Mouse (Mus musculus) midbrain, embryonic 10.5 days (tissue): ENCODE measurements around the gene Sec14l1. TPM values are rescaled to one million over a fixed set of nuclear protein-coding genes. Genes with fewer than 3 reads are reported as not detected.

Experiments
- DNase-seq: peaks from one replicate; pipeline ENCODE4 v3.0.0-alpha.2; 2017; ENCODE audit warnings: low spot score
- H3K27ac ChIP-seq: fragments of 300-500 bp; sonication (generic); replicated peaks from 2 replicates; pipeline ENCODE4 v1.5.1; 2016; ENCODE audit warnings: mild to moderate bottlenecking
- H3K27me3 ChIP-seq: fragments of 300-500 bp; sonication (generic); 2 replicates; pipeline ENCODE4 v1.6.1; 2016; ENCODE audit warnings: low read depth, mild to moderate bottlenecking; ENCODE audit not compliant: poor library complexity, severe bottlenecking
- H3K36me3 ChIP-seq: fragments of 300-500 bp; sonication (generic); 2 replicates; pipeline ENCODE4 v1.6.1; 2016; ENCODE audit warnings: mild to moderate bottlenecking, moderate library complexity
- H3K4me1 ChIP-seq: fragments of 300-500 bp; sonication (generic); 2 replicates; pipeline ENCODE4 v1.6.1; 2016
- H3K4me3 ChIP-seq: fragments of 300-500 bp; sonication (generic); 2 replicates; pipeline ENCODE4 v1.5.1; 2016; ENCODE audit warnings: mild to moderate bottlenecking, moderate library complexity
- H3K9me3 ChIP-seq: fragments of 300-500 bp; sonication (generic); replicated peaks from 2 replicates; pipeline ENCODE4 v1.6.1; 2016; ENCODE audit warnings: mild to moderate bottlenecking
- WGBS: fragments of 180-500 bp; shearing (Covaris S2); methylation state at CpG from one replicate; pipeline ENCODE4 v1.1.7; 2016; 5-methylcytosine and 5-hydroxymethylcytosine counted together
- polyA plus RNA-seq: library from polyadenylated mRNA; unstranded; fragments of >200 nt; fragmentation: Nextera tagmentation; extraction: Ambion mirVana; gene quantifications from 2 replicates; pipeline ENCODE4 v1.2.1, GENCODE M21; 2016

The Sec14l1 gene
- polyA plus RNA-seq, 1 experiment from 2014 or later: 49.9 TPM

DNA sequence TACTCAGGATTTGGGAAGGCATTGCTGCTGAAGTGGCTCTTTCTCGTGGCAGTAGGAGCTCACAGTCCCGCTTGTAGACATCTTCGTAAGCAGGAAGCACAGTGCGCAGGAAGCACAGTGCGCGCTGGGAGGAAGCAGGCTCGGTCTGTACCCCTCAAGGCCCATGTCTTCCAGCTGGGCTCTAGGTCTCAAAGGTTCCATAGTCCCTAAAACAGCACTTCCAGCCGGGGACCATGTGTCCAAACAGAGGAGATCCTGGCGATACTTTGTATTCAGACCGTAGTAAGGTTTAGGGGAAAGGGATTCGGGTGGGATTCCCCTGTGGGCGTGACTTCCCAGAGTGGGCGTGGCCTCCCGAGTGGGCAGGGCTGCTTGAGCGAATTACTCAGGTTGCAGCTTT, 60.0 kb downstream of the Sec14l1 start:
- Histone ChIP-seq H3K27me3 (peaks cover 4% of the 10 kb centered on the region; the same call in 1 of the 2 replicates), H3K36me3 (no peaks in the 10 kb centered on the region), H3K4me3 (peak overlapping the region; percentile 45), H3K27ac (peak overlapping the region; percentile 38; the same call in 1 of the 2 replicates), H3K4me1 (peaks cover 21% of the 10 kb centered on the region), H3K9me3 (peaks cover 2% of the 10 kb centered on the region)
- no peak for DNase-seq
- 45% methylated on average over 15 of the region's 15 CpGs for WGBS

DNA sequence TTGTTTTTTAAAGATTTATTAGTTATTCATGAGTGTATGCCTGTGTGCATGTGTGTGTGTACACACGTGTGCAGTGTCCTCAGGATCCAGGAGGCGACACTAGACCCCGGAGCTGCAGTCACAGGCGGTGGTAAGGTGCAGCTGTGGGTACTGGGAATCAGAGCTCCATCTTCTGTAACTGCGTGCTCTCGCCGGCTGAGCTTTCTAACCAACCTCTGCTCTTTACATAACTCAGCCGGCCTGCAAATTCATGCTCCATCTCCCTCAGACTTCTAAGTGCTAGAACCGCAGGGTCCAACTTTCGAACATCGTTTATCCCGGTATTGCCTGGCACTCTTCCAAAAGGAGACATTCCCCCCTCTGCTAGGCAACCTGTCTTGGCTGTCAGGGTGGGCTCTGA, 60.5 kb downstream of the Sec14l1 start:
- WGBS: 91% methylated on average over 12 of the region's 12 CpGs
- Histone ChIP-seq H3K36me3 (no peaks in the 10 kb centered on the region), H3K27me3 (peaks cover 4% of the 10 kb centered on the region; the same call in 1 of the 2 replicates), H3K4me3 (no peak overlapping the region), H3K27ac (no peak overlapping the region), H3K4me1 (peaks cover 21% of the 10 kb centered on the region), H3K9me3 (peaks cover 7% of the 10 kb centered on the region)
- no peak for DNase-seq

DNA sequence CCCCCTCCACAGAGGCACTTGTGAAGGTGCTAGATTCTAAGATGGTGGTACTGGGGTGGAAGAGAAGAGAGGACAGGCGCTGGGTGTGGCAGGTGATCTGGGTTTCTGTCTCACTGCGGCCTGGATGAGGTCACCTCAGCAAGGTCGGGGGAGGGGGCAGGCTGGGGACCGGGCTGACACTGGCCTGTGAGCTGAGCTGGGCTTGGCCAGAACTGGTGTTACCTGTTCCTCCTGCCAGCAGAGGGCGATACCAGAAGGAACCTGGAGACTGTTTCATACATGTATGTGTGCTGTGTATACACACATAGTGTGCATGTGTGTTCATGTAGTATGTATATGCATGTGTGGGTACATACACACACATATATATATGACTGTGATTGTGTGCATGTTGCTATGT, 61.3 kb downstream of the Sec14l1 start:
- Histone ChIP-seq H3K4me1 (peaks cover 21% of the 10 kb centered on the region), H3K4me3 (no peak overlapping the region), H3K36me3 (no peaks in the 10 kb centered on the region), H3K27me3 (peaks cover 4% of the 10 kb centered on the region; the same call in 1 of the 2 replicates), H3K9me3 (peaks cover 15% of the 10 kb centered on the region), H3K27ac (peak overlapping the region; percentile 6; the same call in 1 of the 2 replicates)
- DNase-seq: peak; percentile 51
- 42% methylated on average over 5 of the region's 5 CpGs for WGBS

DNA sequence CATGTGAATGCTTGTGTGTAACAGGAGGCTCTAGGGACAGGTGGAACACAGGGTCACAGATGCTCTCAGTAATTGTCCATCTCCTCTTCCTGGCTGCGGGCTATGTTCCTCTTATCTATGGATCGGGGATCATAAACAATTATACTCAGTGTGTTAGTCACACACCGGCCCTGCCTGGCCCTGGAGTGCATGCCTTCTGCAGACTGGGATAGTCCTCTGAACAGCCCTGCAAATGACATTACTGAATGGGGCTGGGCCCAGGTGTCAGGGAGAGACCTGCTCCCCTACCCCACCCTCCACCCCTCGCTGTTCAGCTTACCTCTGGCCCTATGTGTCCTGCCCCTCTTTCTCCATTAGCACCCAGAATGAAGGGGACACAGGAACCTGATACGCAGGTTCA, 61.9 kb downstream of the Sec14l1 start:
- H3K27me3 ChIP-seq: peaks cover 4% of the 10 kb centered on the region; the same call in 1 of the 2 replicates
- no peak overlapping the region for H3K4me3 ChIP-seq
- WGBS: 82% methylated on average over 5 of the region's 5 CpGs
- H3K9me3 ChIP-seq: peaks cover 21% of the 10 kb centered on the region
- peaks cover 21% of the 10 kb centered on the region for H3K4me1 ChIP-seq
- peak overlapping the region; percentile 61 for H3K27ac ChIP-seq
- no peaks in the 10 kb centered on the region for H3K36me3 ChIP-seq
- DNase-seq: no peak

DNA sequence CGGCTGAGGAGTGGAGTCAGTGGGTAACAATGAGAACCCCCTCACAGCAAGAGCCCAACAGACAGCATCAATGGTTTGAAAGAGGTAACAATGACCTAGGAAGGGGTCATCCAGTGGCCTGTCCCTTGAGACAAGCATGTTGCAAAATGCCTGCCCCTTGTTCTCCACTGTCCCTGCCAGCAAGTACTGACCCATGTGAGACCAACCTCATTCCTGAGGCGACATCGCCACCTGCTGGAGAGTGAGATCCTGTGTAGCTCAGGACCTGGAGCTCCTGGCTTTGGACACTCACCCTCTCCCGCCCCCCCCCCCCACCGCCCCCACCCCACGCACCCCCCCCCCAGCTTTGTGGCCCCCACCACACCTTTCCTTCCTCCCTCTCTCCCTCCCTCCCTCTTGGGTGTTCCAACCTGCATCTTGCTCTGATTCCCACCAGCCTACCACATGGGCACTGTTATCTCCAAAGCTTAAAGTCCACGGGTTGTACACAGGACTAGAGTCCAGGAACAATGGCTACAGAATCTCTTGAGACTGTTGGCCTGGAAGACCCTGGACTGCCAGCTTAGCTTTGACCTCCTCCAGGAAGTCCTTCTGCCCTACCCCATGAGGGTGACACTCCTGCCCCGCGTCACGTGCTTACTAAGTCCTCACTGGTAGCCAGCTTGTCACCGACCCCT, 62.5 kb downstream of the Sec14l1 start:
- H3K27ac ChIP-seq: peak overlapping the region; percentile 61
- peaks cover 26% of the 10 kb centered on the region for H3K9me3 ChIP-seq
- 60% methylated on average over 9 of the region's 11 CpGs for WGBS

DNA sequence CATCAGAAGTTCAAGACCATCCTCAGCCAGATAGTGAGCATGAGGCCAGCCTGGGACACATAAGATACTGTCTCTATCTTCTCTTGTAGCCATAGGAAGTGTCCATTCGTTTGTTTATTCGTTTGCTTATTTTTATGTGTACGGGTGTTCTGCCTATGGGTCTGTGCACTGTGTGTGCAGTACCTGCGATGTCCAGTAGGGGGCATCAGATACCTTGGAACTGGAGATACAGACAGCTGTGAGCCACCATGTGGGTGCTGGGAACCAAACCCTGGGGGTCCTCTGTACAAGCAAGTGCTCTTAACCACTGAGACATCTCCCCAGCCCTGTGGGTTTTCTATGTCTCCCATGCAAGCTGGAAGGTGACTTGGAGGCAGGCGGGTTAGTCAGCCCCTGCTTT, 64.9 kb downstream of the Sec14l1 start:
- no peak overlapping the region for H3K27ac ChIP-seq
- peaks cover 12% of the 10 kb centered on the region for H3K4me1 ChIP-seq
- no peak for DNase-seq
- H3K4me3 ChIP-seq: no peak overlapping the region
- WGBS: 86% methylated on average over 5 of the region's 5 CpGs
- no peaks in the 10 kb centered on the region for H3K36me3 ChIP-seq
- H3K9me3 ChIP-seq: peaks cover 30% of the 10 kb centered on the region
- H3K27me3 ChIP-seq: peaks cover 4% of the 10 kb centered on the region; the same call in 1 of the 2 replicates

More for the DNA sequence above, 62.5 kb downstream of the Sec14l1 start:
- Histone ChIP-seq H3K4me1 (peaks cover 21% of the 10 kb centered on the region), H3K4me3 (no peak overlapping the region), H3K36me3 (no peaks in the 10 kb centered on the region), H3K27me3 (peaks cover 4% of the 10 kb centered on the region; the same call in 1 of the 2 replicates)
- peak; percentile 88 for DNase-seq

DNA sequence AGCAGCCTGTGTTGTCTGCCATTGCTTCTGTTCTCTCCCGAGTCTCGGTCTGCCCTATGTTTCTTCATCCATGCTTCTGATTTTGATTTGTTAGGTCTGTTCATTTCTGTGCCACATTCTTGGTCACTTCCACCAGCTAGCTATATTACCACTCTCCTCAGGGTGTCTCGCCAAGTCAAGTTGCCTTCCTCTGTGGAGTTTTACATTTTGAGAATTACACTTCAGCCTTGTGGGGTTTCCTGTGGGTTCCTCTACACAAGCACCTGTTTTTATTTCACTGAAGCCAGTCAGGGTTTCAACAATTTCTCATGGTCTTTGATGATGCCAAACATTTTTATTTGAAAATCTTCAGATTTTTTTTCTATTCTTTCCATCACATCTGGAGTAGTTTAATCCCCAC, 67.8 kb downstream of the Sec14l1 start:
- Histone ChIP-seq H3K36me3 (no peaks in the 10 kb centered on the region), H3K4me1 (0 out of 2 replicates have a peak, but pooled peaks cover 4% of the 10 kb centered on the region), H3K9me3 (peaks cover 30% of the 10 kb centered on the region), H3K4me3 (no peak overlapping the region), H3K27me3 (peaks cover 4% of the 10 kb centered on the region; the same call in 1 of the 2 replicates), H3K27ac (no peak overlapping the region)
- DNase-seq: no peak
- 90% methylated on average over 3 of the region's 3 CpGs for WGBS

DNA sequence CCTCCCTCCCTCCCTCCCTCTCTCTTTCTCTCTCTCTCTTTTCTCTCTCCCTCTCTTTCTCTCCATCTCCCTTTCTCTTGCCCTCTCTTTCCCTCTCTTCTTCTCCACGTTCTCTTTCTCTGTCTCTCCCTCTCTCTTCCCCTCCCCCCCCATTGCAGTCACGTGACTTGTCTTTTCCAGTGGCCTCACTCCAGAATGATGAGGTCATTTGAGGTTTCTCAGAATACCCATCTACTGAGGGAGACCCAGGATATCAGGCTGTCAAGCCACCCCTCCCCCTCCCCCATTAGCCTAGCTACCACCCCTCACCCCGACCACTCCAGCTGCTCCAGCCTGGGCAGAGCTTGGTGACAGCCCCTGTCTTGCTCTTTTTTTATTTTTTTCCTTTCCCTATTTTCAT, 68.3 kb downstream of the Sec14l1 start:
- DNase-seq: no peak
- H3K9me3 ChIP-seq: peaks cover 30% of the 10 kb centered on the region
- WGBS: 92% methylated on average over 2 of the region's 3 CpGs

DNA sequence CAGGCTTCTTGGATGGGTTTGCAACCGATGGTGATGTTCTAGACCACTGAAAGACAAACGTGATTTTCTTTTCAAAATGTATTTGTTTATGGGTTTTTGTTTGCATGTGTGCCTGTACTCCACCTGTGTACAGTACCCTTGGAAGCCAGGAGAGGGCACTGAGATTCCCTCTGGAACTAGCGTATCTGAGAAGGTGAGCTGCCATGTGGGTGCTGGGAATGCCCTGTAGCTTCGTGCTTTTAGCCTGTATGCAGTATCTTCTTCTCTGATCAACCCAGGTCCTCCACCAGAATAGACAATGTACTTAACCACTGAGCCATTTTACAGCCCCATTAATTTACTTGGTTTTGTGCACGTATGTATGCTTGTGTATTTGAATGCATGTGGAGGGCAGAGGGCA, 68.9 kb downstream of the Sec14l1 start:
- Histone ChIP-seq H3K4me3 (no peak overlapping the region), H3K9me3 (peaks cover 30% of the 10 kb centered on the region), H3K27ac (no peak overlapping the region), H3K27me3 (no peaks in the 10 kb centered on the region), H3K4me1 (0 out of 2 replicates have a peak, but pooled peaks cover 4% of the 10 kb centered on the region), H3K36me3 (no peaks in the 10 kb centered on the region)
- WGBS: 75% methylated on average over 5 of the region's 5 CpGs
- DNase-seq: no peak

More for the DNA sequence above, 68.3 kb downstream of the Sec14l1 start:
- no peaks in the 10 kb centered on the region for H3K36me3 ChIP-seq
- H3K27me3 ChIP-seq: peaks cover 2% of the 10 kb centered on the region; the same call in 1 of the 2 replicates
- no peak overlapping the region for H3K27ac ChIP-seq
- H3K4me3 ChIP-seq: no peak overlapping the region
- 0 out of 2 replicates have a peak, but pooled peaks cover 4% of the 10 kb centered on the region for H3K4me1 ChIP-seq

DNA sequence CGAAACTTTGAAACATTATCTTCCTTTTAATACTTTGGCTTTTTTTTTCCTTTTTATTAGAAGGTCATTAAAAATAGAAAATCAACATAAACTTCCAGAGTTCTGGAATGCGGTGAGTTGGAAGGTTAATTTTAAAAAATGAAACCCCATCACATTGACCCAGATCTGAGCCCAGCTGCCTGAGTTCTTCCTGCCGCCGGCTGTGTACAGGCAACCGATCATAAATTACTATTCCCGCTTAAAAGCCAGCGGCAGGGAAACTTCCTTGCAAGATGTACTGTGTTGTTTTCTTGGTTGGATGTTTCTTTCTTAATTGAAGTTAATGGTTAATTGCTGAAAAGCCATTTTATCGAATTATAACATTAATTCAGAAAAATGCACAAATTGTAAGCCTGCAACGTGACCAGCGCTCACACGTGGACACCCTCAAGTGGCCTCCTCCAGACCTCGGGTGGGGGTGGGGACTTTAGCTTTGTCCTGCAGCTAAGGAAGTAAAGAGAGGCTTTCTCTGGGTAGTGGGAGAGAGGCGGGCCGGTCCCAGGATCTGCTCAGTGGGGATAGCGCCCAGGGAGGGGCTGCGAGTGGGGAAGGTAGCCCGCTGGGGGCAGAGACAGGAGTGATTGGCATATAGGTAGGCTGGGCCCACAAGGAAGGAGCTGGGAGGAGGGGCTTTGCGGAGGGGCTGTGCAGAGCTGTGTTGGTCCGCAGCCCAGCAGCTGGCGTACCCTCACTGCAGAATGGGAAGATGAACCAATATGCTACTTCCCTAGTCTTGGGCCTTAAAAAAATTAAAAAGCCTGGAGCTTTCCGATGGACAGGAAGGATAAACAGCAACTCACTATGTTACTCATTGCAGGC, 70.3 kb downstream of the Sec14l1 start:
- DNase-seq: no peak
- 69% methylated on average over 21 of the region's 21 CpGs for WGBS
- Histone ChIP-seq H3K36me3 (no peaks in the 10 kb centered on the region), H3K27ac (no peak overlapping the region), H3K9me3 (peaks cover 25% of the 10 kb centered on the region), H3K4me3 (no peak overlapping the region), H3K27me3 (no peaks in the 10 kb centered on the region), H3K4me1 (0 out of 2 replicates have a peak, but pooled peaks cover 4% of the 10 kb centered on the region)

DNA sequence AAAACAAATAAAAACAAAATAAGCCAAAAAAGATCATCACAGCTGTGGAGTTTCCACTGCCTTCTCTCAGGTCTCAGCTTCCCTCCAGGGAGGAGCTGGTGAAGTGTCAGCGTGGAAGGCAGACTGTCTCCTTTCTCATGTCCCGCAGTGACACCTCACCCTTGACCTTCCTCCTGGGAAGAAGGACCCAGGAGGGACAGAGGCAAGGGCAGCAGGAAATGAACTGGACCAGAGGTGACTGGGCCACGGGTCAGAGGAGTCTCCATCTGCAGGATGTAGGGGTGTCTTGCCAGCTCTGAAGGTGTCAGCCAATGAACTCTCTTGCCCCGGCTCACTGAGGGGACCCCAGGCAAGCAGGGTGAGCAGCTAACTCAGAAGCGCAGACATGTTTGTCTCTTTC, 76.6 kb downstream of the Sec14l1 start:
- Histone ChIP-seq H3K4me3 (no peak overlapping the region), H3K4me1 (0 out of 2 replicates have a peak, but pooled peaks cover 2% of the 10 kb centered on the region), H3K36me3 (no peaks in the 10 kb centered on the region), H3K27ac (no peak overlapping the region), H3K9me3 (no peaks in the 10 kb centered on the region), H3K27me3 (peaks cover 8% of the 10 kb centered on the region)
- WGBS: 76% methylated on average over 5 of the region's 5 CpGs
- DNase-seq: no peak

DNA sequence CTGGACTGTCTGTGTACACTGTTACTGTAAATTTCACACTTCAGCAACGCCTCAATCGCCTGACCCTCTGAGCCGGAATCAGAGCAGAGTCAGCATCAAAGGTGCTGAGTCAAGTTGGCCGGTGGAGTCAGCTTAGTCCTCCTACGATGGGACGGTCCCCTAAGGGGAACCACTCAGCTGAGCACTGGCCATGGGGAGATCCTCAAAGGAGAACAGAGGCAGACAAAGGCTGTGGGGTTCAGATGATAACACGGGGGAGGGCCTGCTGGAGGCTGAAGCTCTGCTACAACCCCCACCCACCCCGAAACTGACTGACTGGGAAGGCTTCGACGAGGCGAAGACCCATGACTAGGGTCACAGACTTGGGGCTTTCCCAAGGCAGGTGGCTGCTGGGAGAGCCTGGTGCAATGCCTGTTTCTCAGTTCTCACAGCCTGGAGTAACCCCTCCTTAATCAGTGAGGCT, 79.5 kb downstream of the Sec14l1 start:
- H3K27me3 ChIP-seq: peaks cover 37% of the 10 kb centered on the region
- no peak overlapping the region for H3K4me3 ChIP-seq
- 85% methylated on average over 11 of the region's 11 CpGs for WGBS
- H3K4me1 ChIP-seq: peaks cover 7% of the 10 kb centered on the region
- DNase-seq: no peak
- no peaks in the 10 kb centered on the region for H3K9me3 ChIP-seq
- no peaks in the 10 kb centered on the region for H3K36me3 ChIP-seq
- H3K27ac ChIP-seq: no peak overlapping the region
